Comparison of ENCODE assay signal across 9 mouse cellular contexts in the genomic region with DNA sequence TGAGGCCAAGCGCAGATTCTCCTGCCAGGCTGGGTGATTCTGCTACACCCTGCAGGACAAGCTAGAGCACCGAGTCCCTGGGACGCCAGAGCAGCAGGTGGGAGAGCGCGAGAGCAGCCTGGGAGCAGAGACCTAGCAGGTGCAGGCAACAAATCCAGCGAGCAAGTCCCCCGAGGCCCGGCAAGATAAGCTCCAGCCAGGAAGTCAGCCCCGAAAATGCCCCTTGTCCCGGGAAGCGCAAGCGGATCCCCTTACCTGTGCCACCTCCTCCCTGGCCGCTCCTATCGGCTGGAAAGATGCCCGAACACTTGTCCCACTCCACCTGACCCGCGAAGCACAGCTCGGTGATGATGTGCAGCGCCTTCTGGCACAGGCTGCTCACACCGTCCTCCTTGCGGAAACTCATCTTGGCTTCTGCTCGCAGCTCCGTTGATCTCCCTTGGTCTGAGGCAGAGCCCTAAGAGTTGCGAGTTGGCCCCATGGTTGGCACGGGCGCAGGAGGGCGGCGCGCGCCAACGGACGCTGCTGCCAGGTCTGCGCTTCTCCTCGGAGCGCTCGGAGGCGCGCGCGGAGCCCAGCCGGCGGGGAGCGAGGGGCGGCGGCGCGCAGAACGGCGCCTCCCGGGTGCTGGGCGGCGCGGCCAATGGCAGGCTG. TPM values are rescaled to one million over a fixed set of nuclear protein-coding genes. Genes with fewer than 3 reads are reported as not detected.
DNase-seq lines count a peak whose midpoint lies in the region; ATAC-seq lines count a peak whose summit lies in the region.
"Had no signal": no experiment of that assay in that cellular context is flagged by ENCODE, and none has a peak within 500 bp of the region (broad histone marks: within the 10 kb centered on the region; RNA-seq: fewer than 3 reads in every experiment).

TSS of gene Syt10 (minus strand) at position 497 of the 654 bp plus-strand sequence.

- intact Hi-C loops in heart, postnatal 14 days (cut with DNase I) = no loop called here

- ATAC-seq in embryonic facial prominence, embryonic 13.5 days (ENCODE audit: insufficient number of reproducible peaks, insufficient read depth, low FRiP score, low TSS enrichment, low read depth) = no peak
- peak; percentile 90 for ATAC-seq in midbrain, embryonic 15.5 days (replicated peaks)
- ATAC-seq in activated CD4-positive, CD25-positive, alpha-beta regulatory T cell, adult 4 months = no peak

- peak within 1 kb of the TSS; percentile 49 for H3K4me3 ChIP-seq in embryonic facial prominence, embryonic 13.5 days
- peak within 1 kb of the TSS; percentile 54 for H3K4me3 ChIP-seq in midbrain, embryonic 15.5 days

- H3K4me2 ChIP-seq in embryonic facial prominence, embryonic 13.5 days = peak within 1 kb of the TSS; percentile 92
- peak within 1 kb of the TSS; percentile 90 for H3K4me2 ChIP-seq in midbrain, embryonic 15.5 days

- peak within 1 kb of the TSS; percentile 52; the same call in 1 of the 2 replicates for H3K9ac ChIP-seq in embryonic facial prominence, embryonic 13.5 days
- peak within 1 kb of the TSS; percentile 46 for H3K9ac ChIP-seq in midbrain, embryonic 15.5 days

- no peak within 1 kb of the TSS for H3K27ac ChIP-seq in embryonic facial prominence, embryonic 13.5 days
- H3K27ac ChIP-seq in midbrain, embryonic 15.5 days = no peak within 1 kb of the TSS

- peaks cover 8% of the 10 kb centered on the region for H3K4me1 ChIP-seq in embryonic facial prominence, embryonic 13.5 days
- peaks cover 6% of the 10 kb centered on the region for H3K4me1 ChIP-seq in midbrain, embryonic 15.5 days

- H3K9me3 ChIP-seq in embryonic facial prominence, embryonic 13.5 days = no peaks in the 10 kb centered on the region
- no peaks in the 10 kb centered on the region for H3K9me3 ChIP-seq in midbrain, embryonic 15.5 days

- H3K36me3 ChIP-seq in embryonic facial prominence, embryonic 13.5 days = no peaks in the 10 kb centered on the region
- H3K36me3 ChIP-seq in midbrain, embryonic 15.5 days (replicated peaks) = no peaks in the 10 kb centered on the region

- 2% methylated on average over 43 of the region's 53 CpGs for WGBS in embryonic facial prominence, embryonic 13.5 days
- WGBS in midbrain, embryonic 15.5 days = under 1% methylated on average over 53 of the region's 53 CpGs

- peaks cover 41% of the 10 kb centered on the region for H3K27me3 ChIP-seq in embryonic facial prominence, embryonic 13.5 days
- H3K27me3 ChIP-seq in midbrain, embryonic 15.5 days (replicated peaks) = peaks cover 12% of the 10 kb centered on the region

- DNase-seq in thymus, postnatal 4 days = peak; percentile 11
- DNase-seq in thymus, postnatal 0 days (ENCODE audit: low spot score) = no peak
- DNase-seq in heart, postnatal 14 days = peak; percentile 47 to 53
- peak; percentile 6 for DNase-seq in left cerebral cortex, adult 11 months (ENCODE audit: low spot score)
- no peak for DNase-seq in lung, postnatal 25 days (ENCODE audit: low spot score)

RNA-seq across cellular contexts. Expression of gene Syt10, which starts in this region (rescaled TPM):
- polyA plus RNA-seq in thymus, postnatal 0 days (2015; fragmentation: Nextera tagmentation; extraction: Ambion mirVana) = not detected in 2 replicates
- polyA plus RNA-seq in embryonic facial prominence, embryonic 13.5 days (2015; fragmentation: Nextera tagmentation; extraction: Ambion mirVana) = 0.18 TPM in 1 of 2 replicates, not detected in the other
- total RNA-seq in heart, postnatal 14 days (2021) = not detected
- polyA plus RNA-seq in midbrain, embryonic 15.5 days (2015; fragmentation: Nextera tagmentation; extraction: Ambion mirVana) = 1.4 and 2.3 TPM in 2 replicates
- polyA plus RNA-seq in activated CD4-positive, CD25-positive, alpha-beta regulatory T cell, adult 4 months (2017; shearing (Covaris generic)) = not detected
- polyA plus RNA-seq: spleen, adult 2 months had no signal

Comparison
In these comparisons a context has a peak if more than half of its experiments do, and no peak if none do; other contexts are left out.
1. DNase-seq: peak in thymus, postnatal 4 days (single experiment) and left cerebral cortex, adult 11 months (single experiment); none in thymus, postnatal 0 days (single experiment) and lung, postnatal 25 days (single experiment).
2. Peak in DNase-seq in heart, postnatal 14 days; RNA of the gene not detected or under 1 TPM.